Comparison of ENCODE assay signal across 13 mouse cellular contexts in genomic region chr2:120710154-120710553, GRCm38 (mm10).
"Had no signal": no experiment of that assay in that cellular context is flagged by ENCODE, and none has a peak within 500 bp of the region (broad histone marks: within the 10 kb centered on the region; RNA-seq: fewer than 3 reads in every experiment).

No protein-coding gene starts in this region.

- H3K27ac ChIP-seq: intestine, embryonic 15.5 days; left cerebral cortex, adult 2 months; limb, embryonic 10.5 days; liver, embryonic 15.5 days; midbrain, embryonic 15.5 days had no signal

- H3K4me1 ChIP-seq: intestine, embryonic 15.5 days; limb, embryonic 10.5 days; midbrain, embryonic 15.5 days had no signal

- H3K9ac ChIP-seq: intestine, embryonic 15.5 days; liver, embryonic 15.5 days; midbrain, embryonic 15.5 days had no signal

- H3K9me3 ChIP-seq: intestine, embryonic 15.5 days; limb, embryonic 10.5 days; liver, embryonic 15.5 days; megakaryocyte, embryonic 14.5 days; midbrain, embryonic 15.5 days had no signal

- ATAC-seq: intestine, embryonic 15.5 days; lung, postnatal 0 days; midbrain, embryonic 15.5 days had no signal

- DNase-seq: kidney, adult 18-20 months; kidney, postnatal 10 days; lung, adult 2 months; lung, postnatal 4 days; right cerebral cortex, adult 18-20 months; right cerebral cortex, postnatal 25 days had no signal

- H3K4me3 ChIP-seq: intestine, embryonic 15.5 days; left cerebral cortex, adult 2 months; limb, embryonic 10.5 days; liver, embryonic 15.5 days; megakaryocyte, embryonic 14.5 days; midbrain, embryonic 15.5 days had no signal

- H3K27me3 ChIP-seq: intestine, embryonic 15.5 days; liver, embryonic 15.5 days; midbrain, embryonic 15.5 days had no signal
